Mouse (Mus musculus): Measurements from ENCODE around the gene Larp1b. TPM values are rescaled to one million over a fixed set of nuclear protein-coding genes. Genes with fewer than 3 reads are reported as not detected.

Larp1b gene
- polyA plus RNA-seq, 1 experiment from 2014 or later = 9.9 TPM

DNA sequence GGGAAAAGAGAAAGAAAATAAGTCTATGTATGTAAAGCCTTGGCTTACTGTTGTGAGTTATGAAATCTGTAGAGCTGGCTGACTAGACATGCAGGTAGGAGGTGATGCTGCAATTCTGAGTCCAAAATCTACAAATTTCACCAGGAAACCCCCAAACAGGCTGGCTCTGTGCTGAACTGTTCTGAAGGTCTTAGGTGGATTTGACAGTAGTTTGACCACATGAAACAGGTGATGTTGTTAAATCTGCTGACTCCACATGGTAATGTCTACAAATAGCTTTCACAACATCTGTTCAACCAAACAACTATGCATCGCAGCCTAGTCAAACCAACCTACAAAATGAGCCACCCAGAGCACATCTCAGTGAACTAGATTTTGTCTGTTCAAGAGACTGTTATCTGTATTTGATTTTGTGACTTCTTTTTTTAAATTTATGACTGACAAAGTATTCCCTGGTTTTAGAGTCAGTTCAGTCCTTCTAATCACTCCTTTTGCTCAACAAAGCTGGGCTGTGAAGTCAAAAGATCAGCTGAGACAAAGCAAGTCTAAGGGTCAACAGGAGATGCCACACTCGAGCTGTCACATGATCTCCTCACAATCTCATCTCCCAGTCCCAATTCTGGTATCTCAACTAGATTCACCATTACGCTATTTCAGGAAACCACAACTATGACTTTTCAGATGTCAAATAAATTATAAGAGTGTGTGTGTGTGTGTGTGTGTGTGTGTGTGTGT is 112.4 kb downstream of the Larp1b start:
- Histone ChIP-seq H3K4me1 (replicated peaks; ENCODE audit: control insufficient read depth, insufficient read depth, low read length) (no peaks in the 10 kb centered on the region), H3K9me3 (ENCODE audit: control insufficient read depth, low read length) (no peaks in the 10 kb centered on the region), H3K36me3 (ENCODE audit: control insufficient read depth, insufficient read depth, low read length) (peaks cover 3% of the 10 kb centered on the region; the same call in 1 of the 2 replicates), H3K4me3 (ENCODE audit: low read depth, low read length) (no peak overlapping the region), H3K4me2 (no peak overlapping the region), H3K9ac (ENCODE audit: low read depth, low read length) (no peak overlapping the region), H3K27me3 (replicated peaks; ENCODE audit: control insufficient read depth, insufficient read depth, low read length) (no peaks in the 10 kb centered on the region), H3K27ac (ENCODE audit: low read depth, low read length) (no peak overlapping the region)
- no peak for ATAC-seq (replicated peaks; ENCODE audit: low FRiP score)
- DNase-seq (ENCODE audit: low spot score) = no peak
- WGBS = 78% methylated on average over 3 of the region's 3 CpGs

DNA sequence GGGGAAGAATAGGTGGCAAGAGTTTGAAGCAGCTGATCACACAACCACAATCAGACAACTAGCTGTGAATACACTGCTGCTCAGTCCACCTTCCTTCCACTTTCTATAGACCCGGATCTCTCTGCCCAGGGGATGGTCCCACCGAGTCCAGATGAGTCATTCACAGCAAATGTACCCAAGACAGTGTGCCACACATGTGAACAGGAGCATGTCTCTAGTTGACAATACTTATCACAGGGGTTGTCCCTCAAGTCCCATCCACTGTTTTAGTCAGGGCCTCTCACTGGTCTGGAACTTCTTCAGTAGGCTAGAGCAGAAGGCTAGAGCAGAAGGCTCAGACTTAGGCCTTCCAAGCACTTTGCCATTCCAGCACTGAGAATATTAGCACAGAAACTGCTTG is 113.1 kb downstream of the Larp1b start:
- no peak overlapping the region for H3K4me3 ChIP-seq (ENCODE audit: low read depth, low read length)
- no peak overlapping the region for H3K4me2 ChIP-seq
- H3K9me3 ChIP-seq (ENCODE audit: control insufficient read depth, low read length) = no peaks in the 10 kb centered on the region
- no peak for DNase-seq (ENCODE audit: low spot score)
- no peak overlapping the region for H3K9ac ChIP-seq (ENCODE audit: low read depth, low read length)
- no peak overlapping the region for H3K27ac ChIP-seq (ENCODE audit: low read depth, low read length)
- H3K36me3 ChIP-seq (ENCODE audit: control insufficient read depth, insufficient read depth, low read length) = peaks cover 6% of the 10 kb centered on the region; the same call in 1 of the 2 replicates
- no peak for ATAC-seq (replicated peaks; ENCODE audit: low FRiP score)
- H3K4me1 ChIP-seq (replicated peaks; ENCODE audit: control insufficient read depth, insufficient read depth, low read length) = no peaks in the 10 kb centered on the region
- H3K27me3 ChIP-seq (replicated peaks; ENCODE audit: control insufficient read depth, insufficient read depth, low read length) = no peaks in the 10 kb centered on the region
- WGBS = 91% methylated on average over 2 of the region's 2 CpGs

DNA sequence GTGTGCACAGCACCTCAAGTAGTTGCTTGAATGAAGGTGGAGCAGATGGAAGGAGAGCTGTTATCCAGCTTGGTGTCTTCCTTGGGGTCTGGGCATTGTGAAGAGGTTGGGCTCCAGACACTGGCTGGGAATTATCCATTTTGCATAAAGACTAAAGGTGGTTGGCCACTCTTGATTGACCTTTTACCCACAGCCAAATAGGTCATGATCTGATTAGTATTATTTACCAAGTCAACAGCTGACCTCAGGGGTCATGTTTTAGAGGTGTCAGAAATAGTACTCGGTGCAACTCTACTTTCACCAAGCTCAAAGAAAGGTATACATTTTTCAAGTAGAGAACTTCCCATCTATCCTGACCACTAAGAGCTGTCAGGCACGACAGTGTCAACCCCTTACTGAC is 115.7 kb downstream of the Larp1b start:
- 77% methylated on average over 2 of the region's 2 CpGs for WGBS
- no peak overlapping the region for H3K4me2 ChIP-seq
- DNase-seq (ENCODE audit: low spot score) (no peak), ATAC-seq (replicated peaks; ENCODE audit: low FRiP score) (0 out of 2 replicates have a peak, but pooled peaks have one; percentile 27)
- no peak overlapping the region for H3K27ac ChIP-seq (ENCODE audit: low read depth, low read length)
- no peaks in the 10 kb centered on the region for H3K4me1 ChIP-seq (replicated peaks; ENCODE audit: control insufficient read depth, insufficient read depth, low read length)
- H3K36me3 ChIP-seq (ENCODE audit: control insufficient read depth, insufficient read depth, low read length) = peaks cover 12% of the 10 kb centered on the region
- no peak overlapping the region for H3K4me3 ChIP-seq (ENCODE audit: low read depth, low read length)
- no peak overlapping the region for H3K9ac ChIP-seq (ENCODE audit: low read depth, low read length)
- H3K27me3 ChIP-seq (replicated peaks; ENCODE audit: control insufficient read depth, insufficient read depth, low read length) = no peaks in the 10 kb centered on the region
- H3K9me3 ChIP-seq (ENCODE audit: control insufficient read depth, low read length) = no peaks in the 10 kb centered on the region

DNA sequence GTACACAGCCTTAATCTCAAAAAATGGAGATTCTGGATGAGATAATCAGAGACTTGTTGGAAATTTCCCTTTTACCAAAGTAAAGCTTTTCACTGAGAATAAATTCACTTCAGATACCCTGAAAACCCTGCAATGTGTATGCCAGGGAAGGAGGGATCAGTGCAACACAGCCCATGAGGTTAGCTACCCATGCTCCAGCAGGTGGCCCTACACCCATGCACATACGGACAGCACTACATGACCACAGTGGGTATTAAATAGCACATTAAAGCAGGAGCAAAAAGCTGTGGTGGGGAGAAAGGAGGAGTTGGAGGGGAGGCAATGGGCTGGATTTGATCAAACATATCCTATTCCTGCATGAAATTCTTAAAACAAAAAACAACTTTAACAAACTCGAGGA is 120.9 kb downstream of the Larp1b start:
- H3K4me3 ChIP-seq (ENCODE audit: low read depth, low read length) = no peak overlapping the region
- H3K27ac ChIP-seq (ENCODE audit: low read depth, low read length) = no peak overlapping the region
- 87% methylated on average over 2 of the region's 2 CpGs for whole genome bisulfite sequencing
- ATAC-seq (replicated peaks; ENCODE audit: low FRiP score) (no peak), DNase-seq (ENCODE audit: low spot score) (no peak)
- H3K27me3 ChIP-seq (replicated peaks; ENCODE audit: control insufficient read depth, insufficient read depth, low read length) = no peaks in the 10 kb centered on the region
- H3K4me1 ChIP-seq (replicated peaks; ENCODE audit: control insufficient read depth, insufficient read depth, low read length) = no peaks in the 10 kb centered on the region
- H3K9ac ChIP-seq (ENCODE audit: low read depth, low read length) = no peak overlapping the region
- no peaks in the 10 kb centered on the region for H3K9me3 ChIP-seq (ENCODE audit: control insufficient read depth, low read length)
- H3K4me2 ChIP-seq = no peak overlapping the region
- H3K36me3 ChIP-seq (ENCODE audit: control insufficient read depth, insufficient read depth, low read length) = peaks cover 9% of the 10 kb centered on the region

GRCm38 (mm10) chr3:41075376-41075775 is 125.7 kb downstream of the Larp1b start:
- Histone ChIP-seq H3K27me3 (replicated peaks; ENCODE audit: control insufficient read depth, insufficient read depth, low read length) (no peaks in the 10 kb centered on the region), H3K9me3 (ENCODE audit: control insufficient read depth, low read length) (no peaks in the 10 kb centered on the region), H3K4me1 (replicated peaks; ENCODE audit: control insufficient read depth, insufficient read depth, low read length) (no peaks in the 10 kb centered on the region), H3K36me3 (ENCODE audit: control insufficient read depth, insufficient read depth, low read length) (no peaks in the 10 kb centered on the region), H3K9ac (ENCODE audit: low read depth, low read length) (no peak overlapping the region), H3K4me2 (no peak overlapping the region), H3K4me3 (ENCODE audit: low read depth, low read length) (no peak overlapping the region), H3K27ac (ENCODE audit: low read depth, low read length) (no peak overlapping the region)
- DNase-seq (ENCODE audit: low spot score) (no peak), ATAC-seq (replicated peaks; ENCODE audit: low FRiP score) (no peak)
- WGBS = 88% methylated on average over 8 of the region's 8 CpGs

GRCm38 (mm10) chr3:41078673-41079072 is 129.0 kb downstream of the Larp1b start:
- DNase-seq (ENCODE audit: low spot score) (no peak), ATAC-seq (replicated peaks; ENCODE audit: low FRiP score) (no peak)
- H3K27me3 ChIP-seq (replicated peaks; ENCODE audit: control insufficient read depth, insufficient read depth, low read length) = no peaks in the 10 kb centered on the region
- H3K9me3 ChIP-seq (ENCODE audit: control insufficient read depth, low read length) = no peaks in the 10 kb centered on the region
- no peak overlapping the region for H3K4me3 ChIP-seq (ENCODE audit: low read depth, low read length)
- H3K36me3 ChIP-seq (ENCODE audit: control insufficient read depth, insufficient read depth, low read length) = no peaks in the 10 kb centered on the region
- no peak overlapping the region for H3K4me2 ChIP-seq
- H3K27ac ChIP-seq (ENCODE audit: low read depth, low read length) = no peak overlapping the region
- H3K4me1 ChIP-seq (replicated peaks; ENCODE audit: control insufficient read depth, insufficient read depth, low read length) = peaks cover 8% of the 10 kb centered on the region; the same call in 1 of the 2 replicates
- no peak overlapping the region for H3K9ac ChIP-seq (ENCODE audit: low read depth, low read length)
- 89% methylated on average over 2 of the region's 2 CpGs for WGBS

GRCm38 (mm10) chr3:41080724-41081123 is 131.1 kb downstream of the Larp1b start:
- Histone ChIP-seq H3K9ac (ENCODE audit: low read depth, low read length) (no peak overlapping the region), H3K4me2 (peak overlapping the region; percentile 87)
- WGBS = 31% methylated on average over 3 of the region's 3 CpGs

GRCm38 (mm10) chr3:41081474-41082301 is 132.1 kb downstream of the Larp1b start:
- H3K27me3 ChIP-seq (replicated peaks; ENCODE audit: control insufficient read depth, insufficient read depth, low read length) = no peaks in the 10 kb centered on the region
- peak overlapping the region; percentile 87 for H3K4me2 ChIP-seq
- H3K4me3 ChIP-seq (ENCODE audit: low read depth, low read length) = peak overlapping the region; percentile 69
- peak overlapping the region; percentile 89 for H3K27ac ChIP-seq (ENCODE audit: low read depth, low read length)
- peaks cover 8% of the 10 kb centered on the region; the same call in 1 of the 2 replicates for H3K4me1 ChIP-seq (replicated peaks; ENCODE audit: control insufficient read depth, insufficient read depth, low read length)
- DNase-seq (ENCODE audit: low spot score) (peak; percentile 54), ATAC-seq (replicated peaks; ENCODE audit: low FRiP score) (no peak)
- H3K9me3 ChIP-seq (ENCODE audit: control insufficient read depth, low read length) = no peaks in the 10 kb centered on the region
- peak overlapping the region; percentile 91 for H3K9ac ChIP-seq (ENCODE audit: low read depth, low read length)
- WGBS = 4% methylated on average over 23 of the region's 23 CpGs
- H3K36me3 ChIP-seq (ENCODE audit: control insufficient read depth, insufficient read depth, low read length) = no peaks in the 10 kb centered on the region

More at GRCm38 (mm10) chr3:41080724-41081123, 131.1 kb downstream of the Larp1b start:
- ATAC-seq (replicated peaks; ENCODE audit: low FRiP score) (no peak), DNase-seq (ENCODE audit: low spot score) (no peak)
- no peaks in the 10 kb centered on the region for H3K36me3 ChIP-seq (ENCODE audit: control insufficient read depth, insufficient read depth, low read length)
- H3K4me1 ChIP-seq (replicated peaks; ENCODE audit: control insufficient read depth, insufficient read depth, low read length) = peaks cover 8% of the 10 kb centered on the region; the same call in 1 of the 2 replicates
- H3K4me3 ChIP-seq (ENCODE audit: low read depth, low read length) = peak overlapping the region; percentile 69
- H3K27ac ChIP-seq (ENCODE audit: low read depth, low read length) = no peak overlapping the region
- H3K9me3 ChIP-seq (ENCODE audit: control insufficient read depth, low read length) = no peaks in the 10 kb centered on the region
- no peaks in the 10 kb centered on the region for H3K27me3 ChIP-seq (replicated peaks; ENCODE audit: control insufficient read depth, insufficient read depth, low read length)
